Mouse (Mus musculus): Measurements from ENCODE around the gene 9130213A22Rik.
A peak's percentile ranks its signal among the peaks of the same experiment; 100 is the strongest.

GRCm38 (mm10) chr11:69092386-69092751 lies 30.0 kb downstream of the 9130213A22Rik start:
- TF ChIP-seq CTCF (IDR thresholded peaks at IDR 0.05; ENCODE audit: low read depth) (peak; percentile 92), EP300 (IDR thresholded peaks at IDR 0.05; ENCODE audit: low read depth) (no peak)
